Mouse (Mus musculus): Measurements from ENCODE around the gene Irf2. TPM values are rescaled to one million over a fixed set of nuclear protein-coding genes. Genes with fewer than 3 reads are reported as not detected.

Gene Irf2
- polyA plus RNA-seq, 1 experiment from 2014 or later: 27.0 TPM

GRCm38 (mm10) chr8:46799706-46800105 is 60.2 kb downstream of the Irf2 start:
- Histone ChIP-seq H3K27ac (replicated peaks) (no peak overlapping the region), H3K9me3 (ENCODE audit: control insufficient read depth, low read length) (no peaks in the 10 kb centered on the region), H3K4me3 (ENCODE audit: low read depth, low read length) (no peak overlapping the region), H3K27me3 (ENCODE audit: control insufficient read depth, insufficient read depth, low read length) (no peaks in the 10 kb centered on the region), H3K4me1 (replicated peaks; ENCODE audit: control insufficient read depth, insufficient read depth) (peaks cover 5% of the 10 kb centered on the region; the same call in 1 of the 2 replicates), H3K4me2 (replicated peaks; ENCODE audit: low read depth) (no peak overlapping the region), H3K36me3 (ENCODE audit: control insufficient read depth, insufficient read depth, low read length) (no peaks in the 10 kb centered on the region), H3K9ac (ENCODE audit: low read length) (no peak overlapping the region)
- peak; percentile 88 for ATAC-seq (ENCODE audit: low FRiP score, low TSS enrichment)
- TF ChIP-seq EP300 (optimal IDR thresholded peaks at IDR 0.05): peak; percentile 47
- TF ChIP-seq CTCF (IDR thresholded peaks at IDR 0.05; ENCODE audit: low read depth): no peak
- 17% methylated on average over 2 of the region's 2 CpGs for WGBS
- DNase-seq (ENCODE audit: low spot score): peak; percentile 59

- Histone ChIP-seq H3K27me3 (ENCODE audit: control insufficient read depth, insufficient read depth, low read length) (no peaks in the 10 kb centered on the region), H3K27ac (replicated peaks) (peak overlapping the region; percentile 65), H3K9me3 (ENCODE audit: control insufficient read depth, low read length) (no peaks in the 10 kb centered on the region), H3K9ac (ENCODE audit: low read length) (no peak overlapping the region), H3K4me2 (replicated peaks; ENCODE audit: low read depth) (no peak overlapping the region), H3K4me1 (replicated peaks; ENCODE audit: control insufficient read depth, insufficient read depth) (peaks cover 5% of the 10 kb centered on the region; the same call in 1 of the 2 replicates), H3K36me3 (ENCODE audit: control insufficient read depth, insufficient read depth, low read length) (peaks cover 1% of the 10 kb centered on the region; the same call in 1 of the 2 replicates), H3K4me3 (ENCODE audit: low read depth, low read length) (no peak overlapping the region)
- TF ChIP-seq CTCF (IDR thresholded peaks at IDR 0.05; ENCODE audit: low read depth): no peak
- no peak for TF ChIP-seq EP300 (optimal IDR thresholded peaks at IDR 0.05)
- DNase-seq (ENCODE audit: low spot score) (peak; percentile 30), ATAC-seq (ENCODE audit: low FRiP score, low TSS enrichment) (no peak)
- 8% methylated on average over 1 of the region's 1 CpGs for WGBS
Measured at GRCm38 (mm10) chr8:46801153-46801684, 61.7 kb downstream of the Irf2 start.

- DNase-seq (ENCODE audit: low spot score) (peak; percentile 40), ATAC-seq (ENCODE audit: low FRiP score, low TSS enrichment) (peak; percentile 50)
- Histone ChIP-seq H3K4me2 (replicated peaks; ENCODE audit: low read depth) (no peak overlapping the region), H3K36me3 (ENCODE audit: control insufficient read depth, insufficient read depth, low read length) (peaks cover 8% of the 10 kb centered on the region), H3K4me3 (ENCODE audit: low read depth, low read length) (no peak overlapping the region), H3K4me1 (replicated peaks; ENCODE audit: control insufficient read depth, insufficient read depth) (peaks cover 5% of the 10 kb centered on the region; the same call in 1 of the 2 replicates), H3K9me3 (ENCODE audit: control insufficient read depth, low read length) (no peaks in the 10 kb centered on the region), H3K27me3 (ENCODE audit: control insufficient read depth, insufficient read depth, low read length) (no peaks in the 10 kb centered on the region), H3K27ac (replicated peaks) (peak overlapping the region; percentile 65), H3K9ac (ENCODE audit: low read length) (no peak overlapping the region)
- 56% methylated on average over 2 of the region's 2 CpGs for WGBS
- no peak for TF ChIP-seq CTCF (IDR thresholded peaks at IDR 0.05; ENCODE audit: low read depth)
- TF ChIP-seq EP300 (optimal IDR thresholded peaks at IDR 0.05): no peak
Measured at GRCm38 (mm10) chr8:46802009-46802408, 62.5 kb downstream of the Irf2 start.

GRCm38 (mm10) chr8:46804721-46805120 is 65.2 kb downstream of the Irf2 start:
- peaks cover 19% of the 10 kb centered on the region for H3K36me3 ChIP-seq (ENCODE audit: control insufficient read depth, insufficient read depth, low read length)
- H3K9me3 ChIP-seq (ENCODE audit: control insufficient read depth, low read length): no peaks in the 10 kb centered on the region
- TF ChIP-seq EP300 (optimal IDR thresholded peaks at IDR 0.05) (no peak), CTCF (IDR thresholded peaks at IDR 0.05; ENCODE audit: low read depth) (no peak)
- 90% methylated on average over 5 of the region's 5 CpGs for WGBS
- no peak overlapping the region for H3K9ac ChIP-seq (ENCODE audit: low read length)
- no peak overlapping the region for H3K27ac ChIP-seq (replicated peaks)
- ATAC-seq (ENCODE audit: low FRiP score, low TSS enrichment) (no peak), DNase-seq (ENCODE audit: low spot score) (no peak)
- H3K4me2 ChIP-seq (replicated peaks; ENCODE audit: low read depth): no peak overlapping the region
- no peak overlapping the region for H3K4me3 ChIP-seq (ENCODE audit: low read depth, low read length)
- H3K27me3 ChIP-seq (ENCODE audit: control insufficient read depth, insufficient read depth, low read length): no peaks in the 10 kb centered on the region
- H3K4me1 ChIP-seq (replicated peaks; ENCODE audit: control insufficient read depth, insufficient read depth): peaks cover 5% of the 10 kb centered on the region; the same call in 1 of the 2 replicates

GRCm38 (mm10) chr8:46811021-46811622 is 71.6 kb downstream of the Irf2 start:
- WGBS: 76% methylated on average over 11 of the region's 11 CpGs
- H3K27me3 ChIP-seq (ENCODE audit: control insufficient read depth, insufficient read depth, low read length): no peaks in the 10 kb centered on the region
- TF ChIP-seq CTCF (IDR thresholded peaks at IDR 0.05; ENCODE audit: low read depth): no peak
- TF ChIP-seq EP300 (optimal IDR thresholded peaks at IDR 0.05): no peak
- peak; percentile 45 for DNase-seq (ENCODE audit: low spot score)
- H3K4me1 ChIP-seq (replicated peaks; ENCODE audit: control insufficient read depth, insufficient read depth): no peaks in the 10 kb centered on the region
- H3K36me3 ChIP-seq (ENCODE audit: control insufficient read depth, insufficient read depth, low read length): peaks cover 20% of the 10 kb centered on the region
- H3K4me2 ChIP-seq (replicated peaks; ENCODE audit: low read depth): no peak overlapping the region
- H3K27ac ChIP-seq (replicated peaks): no peak overlapping the region
- ATAC-seq (ENCODE audit: low FRiP score, low TSS enrichment): peak; percentile 93
- no peak overlapping the region for H3K9ac ChIP-seq (ENCODE audit: low read length)
- H3K9me3 ChIP-seq (ENCODE audit: control insufficient read depth, low read length): no peaks in the 10 kb centered on the region
- no peak overlapping the region for H3K4me3 ChIP-seq (ENCODE audit: low read depth, low read length)

GRCm38 (mm10) chr8:46811944-46812343 is 72.4 kb downstream of the Irf2 start:
- Histone ChIP-seq H3K9ac (ENCODE audit: low read length) (no peak overlapping the region), H3K27ac (replicated peaks) (0 out of 2 replicates have a peak overlapping the region, but pooled peaks have one; percentile 5), H3K4me3 (ENCODE audit: low read depth, low read length) (no peak overlapping the region), H3K4me1 (replicated peaks; ENCODE audit: control insufficient read depth, insufficient read depth) (no peaks in the 10 kb centered on the region), H3K9me3 (ENCODE audit: control insufficient read depth, low read length) (no peaks in the 10 kb centered on the region), H3K4me2 (replicated peaks; ENCODE audit: low read depth) (no peak overlapping the region), H3K36me3 (ENCODE audit: control insufficient read depth, insufficient read depth, low read length) (peaks cover 13% of the 10 kb centered on the region), H3K27me3 (ENCODE audit: control insufficient read depth, insufficient read depth, low read length) (no peaks in the 10 kb centered on the region)
- TF ChIP-seq CTCF (IDR thresholded peaks at IDR 0.05; ENCODE audit: low read depth): no peak
- no peak for TF ChIP-seq EP300 (optimal IDR thresholded peaks at IDR 0.05)
- no peak for ATAC-seq (ENCODE audit: low FRiP score, low TSS enrichment)
- DNase-seq (ENCODE audit: low spot score): no peak
- 80% methylated on average over 2 of the region's 2 CpGs for WGBS
